Mouse (Mus musculus): Measurements from ENCODE around the gene Gstt4. TPM values are rescaled to one million over a fixed set of nuclear protein-coding genes. Genes with fewer than 3 reads are reported as not detected.
"Not testable (repeated sequence)": the region's sequence is repeated elsewhere in the genome, so short reads cannot be mapped to it uniquely, and the experiment has no call there.

Gene Gstt4
- polyA plus RNA-seq, 1 experiment = not detected

DNA sequence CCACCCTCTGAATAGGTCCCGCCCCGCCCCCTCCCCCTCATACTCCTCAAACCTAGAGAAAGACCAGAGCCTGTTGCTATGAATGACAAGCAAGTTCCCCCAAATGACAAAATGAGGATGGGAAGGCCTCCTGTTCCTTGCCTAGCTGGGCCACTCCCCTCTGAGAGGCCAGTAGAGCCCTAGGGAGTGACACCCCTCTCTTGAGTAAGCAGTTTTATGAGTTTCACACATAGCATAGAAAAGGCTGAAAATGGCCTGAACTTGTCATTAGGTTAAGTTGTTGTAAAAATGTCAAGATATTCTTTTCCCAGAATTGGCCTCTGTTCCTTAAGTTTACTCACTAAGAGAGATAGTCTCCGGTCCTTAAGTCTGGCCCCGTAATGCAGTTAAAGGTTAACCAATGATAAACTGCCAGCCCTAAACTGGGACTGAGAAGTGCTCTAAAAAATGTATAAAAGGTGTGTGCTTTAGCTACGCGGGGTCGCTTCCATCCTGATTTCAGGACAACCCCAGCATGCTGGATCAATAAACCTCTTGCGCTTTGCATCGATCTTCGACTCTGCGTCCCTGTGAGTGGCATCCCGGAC, 30.3 kb upstream of the Gstt4 start:
- TF ChIP-seq CTCF (IDR thresholded peaks at IDR 0.05; ENCODE audit: low read depth, low read length) = no peak
- no peak for TF ChIP-seq EP300 (IDR thresholded peaks at IDR 0.05; ENCODE audit: insufficient read depth, low read depth, low read length)
- no peak for TF ChIP-seq POLR2A (IDR thresholded peaks at IDR 0.05; ENCODE audit: insufficient read depth, low read length)
- H3K9me3 ChIP-seq (replicated peaks; ENCODE audit: control insufficient read depth, insufficient read depth, low read length, poor library complexity, severe bottlenecking) = no peaks in the 10 kb centered on the region
- H3K9ac ChIP-seq (ENCODE audit: low read depth, poor library complexity, severe bottlenecking) = no peak overlapping the region
- H3K4me1 ChIP-seq (ENCODE audit: control insufficient read depth, insufficient read depth, low read length) = peaks cover 11% of the 10 kb centered on the region
- H3K27me3 ChIP-seq (ENCODE audit: control insufficient read depth, insufficient read depth, low read length, poor library complexity, severe bottlenecking) = no peaks in the 10 kb centered on the region
- H3K36me3 ChIP-seq (ENCODE audit: control insufficient read depth, insufficient read depth, low read length, poor library complexity, severe bottlenecking) = peaks cover 9% of the 10 kb centered on the region
- H3K4me3 ChIP-seq (ENCODE audit: low read depth, low read length) = no peak overlapping the region
- H3K27ac ChIP-seq (ENCODE audit: insufficient read depth, low read length) = no peak overlapping the region

DNA sequence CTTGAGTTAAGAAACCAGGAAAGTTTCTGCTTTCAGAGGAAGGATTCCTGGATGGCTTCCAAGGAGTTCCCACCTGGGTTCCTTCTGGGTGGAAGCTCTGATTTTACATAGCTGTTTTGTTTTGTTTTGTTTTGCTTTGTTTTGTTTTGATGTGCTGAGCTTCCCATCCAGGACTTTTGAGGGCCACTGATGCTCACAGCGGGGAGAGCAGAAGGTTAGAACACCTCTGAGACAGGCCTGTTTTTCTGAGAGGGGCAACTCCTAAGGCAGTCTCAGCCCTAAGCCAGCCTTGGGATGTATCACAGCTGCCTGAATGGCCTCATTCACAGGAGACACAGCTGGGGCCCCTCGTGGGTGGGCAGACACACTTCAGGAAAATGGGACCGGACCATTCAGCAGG, 29.3 kb upstream of the Gstt4 start:
- H3K9me3 ChIP-seq (replicated peaks; ENCODE audit: control insufficient read depth, insufficient read depth, low read length, poor library complexity, severe bottlenecking) = no peaks in the 10 kb centered on the region
- TF ChIP-seq EP300 (IDR thresholded peaks at IDR 0.05; ENCODE audit: insufficient read depth, low read depth, low read length) = peak; percentile 55; the same call in 1 of the 2 replicates
- TF ChIP-seq POLR2A (IDR thresholded peaks at IDR 0.05; ENCODE audit: insufficient read depth, low read length) = no peak
- TF ChIP-seq CTCF (IDR thresholded peaks at IDR 0.05; ENCODE audit: low read depth, low read length) = no peak
- no peak overlapping the region for H3K4me3 ChIP-seq (ENCODE audit: low read depth, low read length)
- H3K27ac ChIP-seq (ENCODE audit: insufficient read depth, low read length) = 0 out of 2 replicates have a peak overlapping the region, but pooled peaks have one; percentile 13
- H3K27me3 ChIP-seq (ENCODE audit: control insufficient read depth, insufficient read depth, low read length, poor library complexity, severe bottlenecking) = no peaks in the 10 kb centered on the region
- H3K36me3 ChIP-seq (ENCODE audit: control insufficient read depth, insufficient read depth, low read length, poor library complexity, severe bottlenecking) = 0 out of 2 replicates have a peak, but pooled peaks cover under 1% of the 10 kb centered on the region
- H3K4me1 ChIP-seq (ENCODE audit: control insufficient read depth, insufficient read depth, low read length) = peaks cover 7% of the 10 kb centered on the region
- H3K9ac ChIP-seq (ENCODE audit: low read depth, poor library complexity, severe bottlenecking) = no peak overlapping the region

DNA sequence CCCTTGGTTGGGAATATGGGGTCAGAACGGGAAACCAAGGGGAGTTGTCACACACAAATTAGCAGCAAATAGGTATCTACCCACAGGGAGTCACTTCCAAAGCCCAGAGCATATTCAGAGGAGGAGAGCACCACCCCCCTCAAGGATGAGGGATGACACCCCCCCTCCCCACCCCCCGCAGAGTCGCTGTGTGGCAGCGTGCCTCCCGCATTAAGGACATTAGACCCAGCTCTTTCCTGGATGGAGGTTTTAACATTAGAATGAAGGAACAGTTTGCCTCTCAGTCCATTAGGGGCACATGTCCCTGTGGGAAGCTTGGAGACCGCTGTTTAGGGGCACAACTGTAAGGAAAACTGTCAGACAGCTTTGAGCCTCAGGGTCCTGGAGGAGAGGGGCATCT, 28.7 kb upstream of the Gstt4 start:
- Histone ChIP-seq H3K27me3 (ENCODE audit: control insufficient read depth, insufficient read depth, low read length, poor library complexity, severe bottlenecking) (no peaks in the 10 kb centered on the region), H3K36me3 (ENCODE audit: control insufficient read depth, insufficient read depth, low read length, poor library complexity, severe bottlenecking) (no peaks in the 10 kb centered on the region), H3K4me1 (ENCODE audit: control insufficient read depth, insufficient read depth, low read length) (peaks cover 7% of the 10 kb centered on the region), H3K27ac (ENCODE audit: insufficient read depth, low read length) (peak overlapping the region; percentile 21; the same call in 1 of the 2 replicates), H3K4me3 (ENCODE audit: low read depth, low read length) (no peak overlapping the region), H3K9ac (ENCODE audit: low read depth, poor library complexity, severe bottlenecking) (no peak overlapping the region), H3K9me3 (replicated peaks; ENCODE audit: control insufficient read depth, insufficient read depth, low read length, poor library complexity, severe bottlenecking) (no peaks in the 10 kb centered on the region)
- TF ChIP-seq EP300 (IDR thresholded peaks at IDR 0.05; ENCODE audit: insufficient read depth, low read depth, low read length) (peak; percentile 71), CTCF (IDR thresholded peaks at IDR 0.05; ENCODE audit: low read depth, low read length) (no peak), POLR2A (IDR thresholded peaks at IDR 0.05; ENCODE audit: insufficient read depth, low read length) (no peak)

DNA sequence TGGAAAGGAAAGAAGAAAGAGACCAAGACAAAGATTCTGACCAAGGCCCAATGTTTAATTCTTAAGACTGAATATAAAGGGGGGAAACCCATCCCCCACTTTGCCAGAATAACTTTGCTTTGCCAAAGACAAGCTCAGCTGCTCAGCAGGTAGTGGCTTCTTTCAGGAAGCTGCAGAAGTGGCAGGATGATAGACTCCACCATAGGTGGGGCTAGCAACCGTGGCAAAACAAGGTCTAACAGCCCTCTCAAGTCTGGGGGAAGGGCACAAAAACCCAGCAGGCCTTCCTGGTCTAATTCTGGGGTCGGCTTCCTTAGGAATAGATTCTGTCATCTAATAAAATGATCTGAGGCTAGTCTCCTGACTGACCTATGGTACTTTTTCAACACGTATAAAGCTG, 26.0 kb upstream of the Gstt4 start:
- no peaks in the 10 kb centered on the region for H3K27me3 ChIP-seq (ENCODE audit: control insufficient read depth, insufficient read depth, low read length, poor library complexity, severe bottlenecking)
- H3K9ac ChIP-seq (ENCODE audit: low read depth, poor library complexity, severe bottlenecking) = no peak overlapping the region
- no peak overlapping the region for H3K4me3 ChIP-seq (ENCODE audit: low read depth, low read length)
- no peaks in the 10 kb centered on the region for H3K9me3 ChIP-seq (replicated peaks; ENCODE audit: control insufficient read depth, insufficient read depth, low read length, poor library complexity, severe bottlenecking)
- H3K4me1 ChIP-seq (ENCODE audit: control insufficient read depth, insufficient read depth, low read length) = peaks cover 7% of the 10 kb centered on the region
- no peaks in the 10 kb centered on the region for H3K36me3 ChIP-seq (ENCODE audit: control insufficient read depth, insufficient read depth, low read length, poor library complexity, severe bottlenecking)
- H3K27ac ChIP-seq (ENCODE audit: insufficient read depth, low read length) = peak overlapping the region; percentile 30
- TF ChIP-seq POLR2A (IDR thresholded peaks at IDR 0.05; ENCODE audit: insufficient read depth, low read length) (no peak), EP300 (IDR thresholded peaks at IDR 0.05; ENCODE audit: insufficient read depth, low read depth, low read length) (no peak), CTCF (IDR thresholded peaks at IDR 0.05; ENCODE audit: low read depth, low read length) (no peak)

DNA sequence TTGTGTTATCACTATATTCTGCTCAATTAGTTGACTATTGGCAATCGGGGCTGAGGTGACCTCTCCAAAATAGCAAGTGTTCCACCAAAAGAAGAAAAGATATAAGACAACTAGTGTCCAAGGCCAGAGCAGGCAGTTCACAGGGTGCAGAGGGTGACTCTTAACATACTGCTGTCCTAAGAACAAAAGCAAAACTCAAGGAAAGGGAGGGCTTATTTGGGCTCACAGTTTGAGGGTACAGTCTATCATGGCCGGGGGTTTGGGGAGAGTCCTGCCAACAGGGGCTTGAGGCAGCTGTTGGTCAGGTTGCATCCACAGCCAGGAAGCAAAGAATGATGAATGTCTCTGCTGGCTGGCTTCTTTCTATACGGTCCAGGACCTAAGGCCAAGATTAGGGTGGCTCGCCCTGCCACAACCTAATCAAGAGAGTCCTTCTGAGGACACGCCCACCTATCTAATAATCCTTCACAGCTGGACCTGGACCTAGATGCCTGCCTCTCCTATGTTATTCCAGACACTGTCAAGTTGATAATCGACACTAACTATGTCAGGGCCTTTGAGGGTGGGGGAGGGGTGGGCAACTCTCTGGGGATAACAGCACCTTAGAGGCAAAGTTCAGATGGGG, 23.1 kb upstream of the Gstt4 start:
- Histone ChIP-seq H3K4me3 (ENCODE audit: low read depth, low read length) (no peak overlapping the region), H3K36me3 (ENCODE audit: control insufficient read depth, insufficient read depth, low read length, poor library complexity, severe bottlenecking) (no peaks in the 10 kb centered on the region), H3K27ac (ENCODE audit: insufficient read depth, low read length) (no peak overlapping the region), H3K27me3 (ENCODE audit: control insufficient read depth, insufficient read depth, low read length, poor library complexity, severe bottlenecking) (no peaks in the 10 kb centered on the region), H3K4me1 (ENCODE audit: control insufficient read depth, insufficient read depth, low read length) (peaks cover 2% of the 10 kb centered on the region), H3K9ac (ENCODE audit: low read depth, poor library complexity, severe bottlenecking) (no peak overlapping the region), H3K9me3 (replicated peaks; ENCODE audit: control insufficient read depth, insufficient read depth, low read length, poor library complexity, severe bottlenecking) (no peaks in the 10 kb centered on the region)
- no peak for TF ChIP-seq POLR2A (IDR thresholded peaks at IDR 0.05; ENCODE audit: insufficient read depth, low read length)
- TF ChIP-seq EP300 (IDR thresholded peaks at IDR 0.05; ENCODE audit: insufficient read depth, low read depth, low read length) = no peak
- no peak for TF ChIP-seq CTCF (IDR thresholded peaks at IDR 0.05; ENCODE audit: low read depth, low read length)

DNA sequence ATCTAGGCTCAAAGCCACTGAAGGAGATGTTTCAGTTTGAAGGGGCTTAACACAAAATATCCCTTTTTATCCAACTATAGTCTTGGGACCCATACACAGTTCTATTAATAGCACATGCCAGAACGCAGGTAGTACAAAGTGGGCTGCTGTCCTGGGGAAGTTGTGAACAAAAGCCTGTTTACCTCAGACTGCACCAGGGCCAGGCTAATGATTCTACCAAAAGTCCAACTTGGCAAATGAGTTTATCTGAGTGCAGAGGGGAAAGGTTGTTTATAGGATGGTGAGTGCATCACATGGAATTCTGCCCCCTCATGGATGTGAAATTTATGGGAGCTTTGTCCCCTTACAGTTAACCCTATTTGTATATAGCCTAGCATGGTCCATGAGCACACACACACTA, 22.5 kb upstream of the Gstt4 start:
- Histone ChIP-seq H3K27me3 (ENCODE audit: control insufficient read depth, insufficient read depth, low read length, poor library complexity, severe bottlenecking) (no peaks in the 10 kb centered on the region), H3K9ac (ENCODE audit: low read depth, poor library complexity, severe bottlenecking) (no peak overlapping the region), H3K4me3 (ENCODE audit: low read depth, low read length) (no peak overlapping the region), H3K9me3 (replicated peaks; ENCODE audit: control insufficient read depth, insufficient read depth, low read length, poor library complexity, severe bottlenecking) (no peaks in the 10 kb centered on the region), H3K27ac (ENCODE audit: insufficient read depth, low read length) (no peak overlapping the region), H3K4me1 (ENCODE audit: control insufficient read depth, insufficient read depth, low read length) (peaks cover 2% of the 10 kb centered on the region), H3K36me3 (ENCODE audit: control insufficient read depth, insufficient read depth, low read length, poor library complexity, severe bottlenecking) (no peaks in the 10 kb centered on the region)
- TF ChIP-seq CTCF (IDR thresholded peaks at IDR 0.05; ENCODE audit: low read depth, low read length) (no peak), POLR2A (IDR thresholded peaks at IDR 0.05; ENCODE audit: insufficient read depth, low read length) (no peak), EP300 (IDR thresholded peaks at IDR 0.05; ENCODE audit: insufficient read depth, low read depth, low read length) (no peak)

DNA sequence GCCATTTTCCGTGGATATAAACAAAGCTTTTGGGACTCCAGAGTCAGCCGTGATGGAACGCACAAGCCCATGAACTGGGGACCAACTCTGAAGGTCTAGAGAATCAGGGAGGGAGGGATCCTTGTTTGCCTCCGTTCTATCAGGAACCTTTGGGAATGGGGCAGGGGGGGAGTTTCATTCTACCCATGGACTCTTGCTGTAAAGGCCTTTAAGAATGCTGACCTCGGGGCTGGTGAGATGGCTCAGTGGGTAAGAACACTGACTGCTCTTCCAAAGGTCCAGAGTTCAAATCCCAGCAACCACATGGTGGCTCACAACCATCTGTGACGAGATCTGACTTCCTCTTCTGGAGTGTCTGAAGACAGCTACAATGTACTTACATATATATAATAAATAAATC, 21.6 kb upstream of the Gstt4 start:
- not testable (repeated sequence) for H3K9ac ChIP-seq (ENCODE audit: low read depth, poor library complexity, severe bottlenecking); H3K4me3 ChIP-seq (ENCODE audit: low read depth, low read length); H3K27ac ChIP-seq (ENCODE audit: insufficient read depth, low read length); H3K36me3 ChIP-seq (ENCODE audit: control insufficient read depth, insufficient read depth, low read length, poor library complexity, severe bottlenecking); H3K4me1 ChIP-seq (ENCODE audit: control insufficient read depth, insufficient read depth, low read length); H3K9me3 ChIP-seq (replicated peaks; ENCODE audit: control insufficient read depth, insufficient read depth, low read length, poor library complexity, severe bottlenecking); H3K27me3 ChIP-seq (ENCODE audit: control insufficient read depth, insufficient read depth, low read length, poor library complexity, severe bottlenecking)
